Mouse (Mus musculus) kidney, embryonic 16.5 days (tissue): ENCODE measurements around the gene Hdac4. TPM values are rescaled to one million over a fixed set of nuclear protein-coding genes. Genes with fewer than 3 reads are reported as not detected.

Experiments
- ATAC-seq: fragments of 200-750 bp; cut with Nextera tagmentation; 2 replicates; pipeline ENCODE4 v1.8.0; 2017; ENCODE audit warnings: moderate TSS enrichment; ENCODE audit not compliant: low FRiP score, low TSS enrichment
- H3K27ac ChIP-seq: fragments of 300-500 bp; sonication (generic); 2 replicates; pipeline ENCODE4 v1.5.1; 2014; ENCODE audit warnings: low read length
- H3K27me3 ChIP-seq: fragments of 300-500 bp; sonication (generic); 2 replicates; pipeline ENCODE4 v1.6.1; 2014; ENCODE audit warnings: low read length, control low read depth, mixed read lengths; ENCODE audit not compliant: insufficient read depth
- H3K36me3 ChIP-seq: fragments of 300-500 bp; sonication (generic); 2 replicates; pipeline ENCODE4 v1.6.1; 2014; ENCODE audit warnings: low read length, control low read depth, mixed read lengths; ENCODE audit not compliant: insufficient read depth
- H3K4me1 ChIP-seq: fragments of 300-500 bp; sonication (generic); 2 replicates; pipeline ENCODE4 v1.6.1; 2014; ENCODE audit warnings: low read length, control low read depth, mixed read lengths; ENCODE audit not compliant: insufficient read depth
- H3K4me2 ChIP-seq: fragments of 300-500 bp; sonication (generic); replicated peaks from 2 replicates; pipeline ENCODE4 v1.6.1; 2014; ENCODE audit warnings: low read depth, low read length
- H3K4me3 ChIP-seq: fragments of 300-500 bp; sonication (generic); 2 replicates; pipeline ENCODE4 v1.5.1; 2014; ENCODE audit warnings: mild to moderate bottlenecking, low read length
- H3K9ac ChIP-seq: fragments of 300-500 bp; sonication (generic); replicated peaks from 2 replicates; pipeline ENCODE4 v1.6.1; 2014; ENCODE audit warnings: low read length
- H3K9me3 ChIP-seq: fragments of 300-500 bp; sonication (generic); 2 replicates; pipeline ENCODE4 v1.6.1; 2016; ENCODE audit warnings: low read length, control low read depth
- WGBS: fragments of 180-500 bp; shearing (Covaris S2); extraction: QIAGEN DNeasy Blood & Tissue Kit; methylation state at CpG from one replicate; pipeline ENCODE4 v1.1.7; 2014; 5-methylcytosine and 5-hydroxymethylcytosine counted together
- polyA plus RNA-seq: library from polyadenylated mRNA; unstranded; fragments of >200 nt; fragmentation: Nextera tagmentation; extraction: Ambion mirVana; gene quantifications from 2 replicates; pipeline ENCODE4 v1.2.1, GENCODE M21; 2015

Gene Hdac4
- polyA plus RNA-seq, 1 experiment from 2014 or later, result 17.7 TPM

DNA sequence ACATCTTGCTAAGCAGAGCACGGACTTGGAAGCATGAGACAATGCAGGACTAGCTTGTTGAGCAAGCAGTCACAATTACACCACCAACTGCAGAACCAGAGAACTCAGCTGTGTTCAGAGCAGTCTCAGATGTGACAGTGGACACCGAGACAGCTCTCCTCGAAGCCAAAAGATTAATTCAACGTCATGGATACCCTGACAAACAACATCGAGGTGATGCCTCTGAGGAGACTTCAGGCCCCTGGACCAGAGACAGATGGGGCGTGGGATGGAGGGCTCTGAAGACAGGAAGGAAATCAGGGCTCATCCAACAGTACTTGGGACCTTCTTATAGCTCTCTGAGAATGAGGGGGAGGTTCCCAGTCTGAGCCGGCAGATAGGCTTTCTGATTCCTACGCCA lies 314.6 kb downstream of the Hdac4 start:
- H3K36me3 ChIP-seq, result no peaks in the 10 kb centered on the region
- H3K4me2 ChIP-seq, result no peak overlapping the region
- no peak overlapping the region for H3K27ac ChIP-seq
- no peak overlapping the region for H3K4me3 ChIP-seq
- 0 out of 2 replicates have a peak, but pooled peaks cover 2% of the 10 kb centered on the region for H3K27me3 ChIP-seq
- H3K9me3 ChIP-seq, result peaks cover 9% of the 10 kb centered on the region; the same call in 1 of the 2 replicates
- H3K9ac ChIP-seq, result no peak overlapping the region
- 35% methylated on average over 8 of the region's 8 CpGs for WGBS
- ATAC-seq, result no peak
- H3K4me1 ChIP-seq, result peaks cover 16% of the 10 kb centered on the region; the same call in 1 of the 2 replicates

DNA sequence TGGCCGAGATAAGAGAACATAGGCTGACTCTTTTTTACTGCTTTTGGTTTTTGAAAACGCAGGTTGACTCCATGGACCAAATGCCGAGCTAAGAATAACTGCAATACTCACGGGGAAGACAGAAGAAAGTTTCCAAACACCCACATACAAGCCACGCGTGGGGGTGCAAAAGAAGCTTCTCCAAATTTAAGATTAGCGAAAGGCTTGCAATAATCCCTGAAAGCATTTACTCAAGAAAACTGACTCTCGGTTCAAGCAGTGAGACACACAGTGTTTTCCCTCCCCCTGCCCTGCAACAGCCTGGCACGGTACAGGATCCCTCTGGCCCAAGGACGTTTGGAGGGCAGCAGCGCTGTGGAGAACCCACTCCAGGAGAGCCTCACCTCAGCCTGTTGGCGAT lies 315.3 kb downstream of the Hdac4 start:
- Histone ChIP-seq H3K4me3 (no peak overlapping the region), H3K27me3 (0 out of 2 replicates have a peak, but pooled peaks cover 2% of the 10 kb centered on the region), H3K27ac (no peak overlapping the region), H3K9me3 (peaks cover 9% of the 10 kb centered on the region; the same call in 1 of the 2 replicates), H3K4me2 (no peak overlapping the region), H3K4me1 (peaks cover 16% of the 10 kb centered on the region; the same call in 1 of the 2 replicates), H3K9ac (no peak overlapping the region), H3K36me3 (no peaks in the 10 kb centered on the region)
- no peak for ATAC-seq
- 84% methylated on average over 12 of the region's 12 CpGs for WGBS
